Mouse (Mus musculus) lung, postnatal 4 days (tissue): ENCODE measurements at regions not wholly inside any gene's neighbourhood (a gene's known extent, or its start where the extent isn't known, plus 50 kb on each side); places are given as distances from the start of the nearest gene placed in this dataset.

Experiments used
- DNase-seq, 2 experiments: peaks; one replicate each; pipeline ENCODE4 v3.0.0; 2021

GRCm38 (mm10) chr2:148292442-148292841 is 102.7 kb upstream of the Sstr4 start:
- no peak for DNase-seq

- no peak for DNase-seq
Measured at GRCm38 (mm10) chr2:148292895-148293294, 102.2 kb upstream of the Sstr4 start.

GRCm38 (mm10) chr2:148300879-148301278 is 94.3 kb upstream of the Sstr4 start:
- no peak for DNase-seq

GRCm38 (mm10) chr2:148312255-148312654 is 82.9 kb upstream of the Sstr4 start:
- no peak for DNase-seq

GRCm38 (mm10) chr2:148320896-148321295 is 74.2 kb upstream of the Sstr4 start:
- DNase-seq: no peak

GRCm38 (mm10) chr2:148325362-148325761 is 69.8 kb upstream of the Sstr4 start:
- no peak for DNase-seq

- DNase-seq: no peak
Measured at GRCm38 (mm10) chr2:148325854-148326387, 69.2 kb upstream of the Sstr4 start.

GRCm38 (mm10) chr2:148326414-148326813 is 68.7 kb upstream of the Sstr4 start:
- no peak for DNase-seq

- DNase-seq: no peak
Measured at GRCm38 (mm10) chr2:148327552-148327951, 67.6 kb upstream of the Sstr4 start.

GRCm38 (mm10) chr2:148330368-148330767 is 64.8 kb upstream of the Sstr4 start:
- no peak for DNase-seq

- no peak for DNase-seq
Measured at GRCm38 (mm10) chr2:148334555-148334954, 60.6 kb upstream of the Sstr4 start.

GRCm38 (mm10) chr2:148336626-148337025 is 58.5 kb upstream of the Sstr4 start:
- no peak for DNase-seq

- peak; percentile 57 to 73 for DNase-seq
Measured at GRCm38 (mm10) chr2:148338308-148338768, 56.8 kb upstream of the Sstr4 start.

GRCm38 (mm10) chr2:148338894-148339293 is 56.2 kb upstream of the Sstr4 start:
- no peak for DNase-seq

- no peak for DNase-seq
Measured at GRCm38 (mm10) chr2:148344193-148344592, 51.0 kb upstream of the Sstr4 start.
